Mouse (Mus musculus) layer of hippocampus, adult 9-10 months (tissue): ENCODE measurements at regions not wholly inside any gene's neighbourhood (a gene's known extent, or its start where the extent isn't known, plus 50 kb on each side); places are given as distances from the start of the nearest gene placed in this dataset.
"Not testable (repeated sequence)": the region's sequence is repeated elsewhere in the genome, so short reads cannot be mapped to it uniquely, and the experiment has no call there.

Experiments
- DNase-seq: peaks from one replicate; pipeline ENCODE4 v3.0.0; 2022; ENCODE audit warnings: low spot score

DNA sequence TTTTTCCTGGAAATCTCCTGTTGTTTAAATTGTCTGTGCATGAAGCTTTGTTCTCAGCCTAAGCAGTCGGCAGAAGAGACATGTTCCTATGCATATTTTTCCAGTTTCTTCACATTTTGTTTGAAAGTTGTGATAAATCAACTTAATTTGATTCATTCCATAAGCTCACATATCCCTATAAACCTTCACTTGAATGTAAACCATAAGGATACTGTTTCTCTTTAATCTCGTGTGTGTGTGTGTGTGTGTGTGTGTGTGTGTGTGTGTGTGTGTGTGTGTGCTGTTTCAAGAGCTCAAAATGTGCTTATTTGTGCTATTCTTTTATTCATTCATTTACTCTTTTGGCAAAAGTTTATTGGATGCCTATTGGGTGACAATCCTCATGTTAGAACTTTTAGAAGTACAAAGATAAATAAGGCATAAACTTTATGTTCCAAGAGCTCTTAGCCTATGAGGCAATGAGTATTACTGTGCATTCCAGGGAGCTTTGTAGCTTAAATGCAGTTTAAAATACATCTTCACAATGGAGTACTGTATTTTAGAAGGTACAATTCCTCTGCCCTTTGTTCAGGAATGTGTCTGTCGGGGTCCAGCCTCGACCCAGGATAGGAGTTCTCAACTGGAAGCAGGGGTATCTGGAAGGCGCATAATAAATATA lies 229.4 kb upstream of the Dcbld2 start:
- DNase-seq = no peak

GRCm38 (mm10) chr16:58179981-58180380 lies 228.3 kb upstream of the Dcbld2 start:
- not testable (repeated sequence) for DNase-seq

DNA sequence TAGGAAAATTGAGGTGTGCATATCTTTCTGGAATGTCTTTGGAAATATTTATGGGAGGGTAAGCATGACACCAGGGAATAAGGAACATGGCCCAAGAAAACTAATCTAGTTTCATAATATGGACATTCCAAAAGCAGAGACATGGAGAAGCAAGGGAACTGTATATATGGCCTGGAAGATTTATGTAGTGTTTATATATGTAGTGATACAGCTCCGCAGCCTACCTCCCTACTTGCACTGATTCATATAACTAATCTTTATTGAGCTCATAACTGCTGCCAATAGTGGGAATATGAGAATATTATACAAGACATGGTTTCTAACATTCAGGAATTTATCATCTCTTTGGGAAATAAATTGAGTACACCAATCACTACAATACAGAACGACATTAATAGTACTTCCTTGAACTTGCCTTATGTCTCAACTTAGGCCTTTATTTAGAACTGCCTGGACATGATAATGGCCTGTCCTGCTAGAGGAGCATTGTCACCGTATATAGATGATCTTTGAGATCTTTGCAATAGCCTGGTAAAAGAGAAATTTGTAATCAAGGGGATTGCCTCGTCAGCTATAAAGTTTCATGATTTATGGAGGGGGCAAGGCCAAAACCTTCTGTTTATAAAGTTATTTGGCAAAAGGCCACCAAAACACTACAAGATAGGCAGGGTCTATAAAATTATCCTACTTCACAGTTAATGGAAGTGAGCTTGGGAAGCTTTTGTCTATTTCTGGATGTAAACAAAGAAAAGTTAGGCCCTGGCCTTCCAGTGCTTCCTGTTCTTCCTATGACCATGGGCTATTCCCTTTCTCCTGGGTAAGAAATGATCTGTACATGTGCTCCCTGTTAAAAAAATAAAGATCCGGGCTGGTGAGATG lies 213.4 kb upstream of the Dcbld2 start:
- DNase-seq = no peak

DNA sequence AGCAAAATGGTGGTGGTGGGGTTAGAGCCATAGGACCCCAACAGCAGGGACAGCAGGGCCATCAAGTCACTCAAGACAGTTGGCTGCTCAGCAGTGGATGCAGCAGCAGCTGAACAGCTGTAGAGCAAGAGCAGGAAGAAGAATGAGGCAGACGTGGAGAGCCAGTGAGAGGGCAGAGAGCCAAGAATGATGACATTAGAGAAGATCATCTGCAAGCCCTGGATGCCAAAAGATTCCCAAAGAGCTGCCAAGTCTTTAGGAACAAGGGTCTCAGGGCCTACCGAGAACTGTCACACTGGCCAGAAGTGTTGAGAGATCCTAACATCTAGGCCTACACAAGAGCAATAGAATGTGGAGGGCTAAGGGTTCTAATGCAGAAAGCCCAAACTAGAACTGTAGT lies 196.4 kb upstream of the Dcbld2 start:
- DNase-seq = no peak

DNA sequence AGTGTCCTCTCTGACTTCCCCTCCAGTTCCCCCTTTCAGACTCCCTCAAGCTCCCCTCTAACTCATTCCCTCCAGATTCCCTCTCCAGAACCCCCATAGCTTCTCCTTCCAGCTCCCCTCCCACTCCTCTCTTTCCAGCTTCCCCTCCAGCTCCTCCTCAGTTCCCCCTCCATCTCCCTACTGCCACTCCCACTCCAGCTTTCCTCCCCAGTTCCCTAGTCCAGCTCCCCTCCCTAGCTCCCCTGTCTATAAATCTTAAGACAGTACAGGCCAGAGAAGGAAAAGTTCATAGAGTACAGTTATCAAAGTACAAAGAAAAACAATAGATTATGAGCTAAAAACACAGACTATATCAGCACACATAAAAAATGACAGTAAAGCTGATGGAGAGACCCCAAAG lies 173.6 kb upstream of the Dcbld2 start:
- no peak for DNase-seq

GRCm38 (mm10) chr16:58236857-58237256 lies 171.4 kb upstream of the Dcbld2 start:
- DNase-seq = no peak

- DNase-seq = no peak
These were observed 132.0 kb upstream of the Dcbld2 start for GRCm38 (mm10) chr16:58276281-58276680.

DNA sequence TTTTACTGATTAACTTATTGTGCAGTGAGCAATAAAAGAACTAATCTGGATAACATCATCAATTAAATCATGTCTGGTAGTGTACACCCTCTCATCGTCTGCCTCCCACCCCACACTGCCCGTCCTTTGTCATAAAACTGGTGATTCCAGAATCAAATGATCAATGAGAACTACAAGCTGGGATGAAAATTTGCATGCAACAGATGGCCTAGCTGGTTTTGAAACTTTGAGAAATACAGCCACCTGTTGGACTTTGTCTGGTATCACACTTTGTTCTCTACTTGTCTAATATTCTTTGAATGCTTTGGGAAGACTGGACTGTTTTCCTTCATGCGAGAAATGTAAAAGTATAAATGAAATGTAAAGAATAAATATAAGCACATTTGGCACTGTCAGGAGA lies 126.8 kb upstream of the Dcbld2 start:
- DNase-seq = peak; percentile 24

GRCm38 (mm10) chr16:58294457-58294856 lies 113.8 kb upstream of the Dcbld2 start:
- DNase-seq = no peak

DNA sequence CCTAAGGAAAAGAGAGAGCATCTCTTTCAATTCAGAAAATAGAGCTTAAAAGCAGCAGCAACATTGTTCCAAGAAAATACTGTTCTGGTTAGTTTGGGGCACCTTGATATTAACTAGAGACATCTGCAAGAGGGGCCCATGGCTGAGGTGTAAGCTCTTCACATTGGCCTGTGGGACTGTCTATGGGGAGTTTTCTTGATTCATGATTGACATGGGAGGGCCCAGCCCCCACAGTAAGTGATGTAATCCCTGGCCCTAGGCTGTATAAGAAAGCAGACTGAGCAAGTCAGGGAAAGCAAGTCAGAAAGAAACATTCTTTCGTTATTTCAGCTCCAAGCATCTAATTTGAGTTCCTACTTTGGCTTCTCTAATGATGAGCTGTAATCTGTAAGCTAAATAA lies 113.1 kb upstream of the Dcbld2 start:
- no peak for DNase-seq

DNA sequence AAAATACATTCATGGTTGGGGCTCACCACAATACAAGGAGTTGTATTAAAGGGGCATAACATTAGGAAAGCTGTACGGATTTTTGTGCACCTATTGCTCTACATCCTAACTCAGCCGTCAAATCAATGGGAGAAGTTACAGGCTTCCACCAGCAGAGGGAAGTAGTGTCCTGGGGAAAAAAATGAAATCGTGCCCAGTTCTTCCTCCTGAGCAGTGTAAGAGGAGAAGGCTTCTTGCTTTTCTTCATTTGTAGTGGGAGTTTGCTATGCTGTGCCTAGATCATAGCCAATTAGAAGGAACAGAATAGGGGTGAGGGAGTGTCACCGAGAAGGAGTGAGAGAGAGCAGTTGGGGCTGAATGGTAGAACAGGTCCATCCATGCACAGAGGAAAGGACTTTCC lies 108.7 kb upstream of the Dcbld2 start:
- peak; percentile 40 for DNase-seq

GRCm38 (mm10) chr16:58300098-58300497 lies 108.1 kb upstream of the Dcbld2 start:
- DNase-seq = no peak

DNA sequence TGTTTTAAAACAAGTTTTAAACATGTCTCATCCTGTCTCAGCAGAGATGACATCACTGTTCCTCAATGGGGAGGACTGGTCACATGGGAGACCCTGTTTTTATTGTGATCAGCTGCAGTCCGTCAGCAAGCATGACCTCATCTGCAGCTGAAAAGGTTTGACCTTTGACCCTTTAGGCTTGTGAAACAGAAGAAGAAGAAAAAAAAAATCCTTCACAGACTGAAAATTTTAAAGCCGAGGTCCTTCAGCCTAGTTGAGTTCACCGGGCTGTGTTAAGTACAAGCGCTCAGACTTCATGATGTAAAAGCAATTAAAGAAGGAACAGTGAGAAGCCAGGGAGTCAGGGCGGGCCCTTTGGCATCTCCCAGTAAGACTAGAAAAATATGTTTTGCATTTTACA lies 104.7 kb upstream of the Dcbld2 start:
- no peak for DNase-seq

- DNase-seq = no peak
These were observed 91.3 kb upstream of the Dcbld2 start for GRCm38 (mm10) chr16:58316889-58317455.

DNA sequence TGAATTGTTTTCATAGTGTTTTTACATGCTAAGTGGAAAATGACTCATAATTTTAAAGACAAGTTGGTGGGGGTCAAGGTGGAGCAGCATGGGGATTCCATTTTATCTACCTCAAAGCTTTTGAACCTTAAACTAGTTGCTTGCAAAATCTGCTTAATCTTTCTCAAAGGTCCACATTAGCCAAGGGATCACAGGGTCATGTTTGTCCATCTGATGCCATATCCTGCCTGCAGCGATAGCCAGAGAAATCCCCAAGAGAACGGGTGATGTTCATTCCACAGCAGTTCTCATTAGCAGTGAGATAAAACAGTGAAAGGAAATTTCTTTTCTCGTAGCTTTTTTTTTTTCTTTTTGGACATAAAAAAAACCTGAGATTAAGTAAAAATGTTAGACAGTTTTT lies 77.2 kb upstream of the Dcbld2 start:
- DNase-seq = no peak

- no peak for DNase-seq
These were observed 64.3 kb upstream of the Dcbld2 start for GRCm38 (mm10) chr16:58343921-58344320.

DNA sequence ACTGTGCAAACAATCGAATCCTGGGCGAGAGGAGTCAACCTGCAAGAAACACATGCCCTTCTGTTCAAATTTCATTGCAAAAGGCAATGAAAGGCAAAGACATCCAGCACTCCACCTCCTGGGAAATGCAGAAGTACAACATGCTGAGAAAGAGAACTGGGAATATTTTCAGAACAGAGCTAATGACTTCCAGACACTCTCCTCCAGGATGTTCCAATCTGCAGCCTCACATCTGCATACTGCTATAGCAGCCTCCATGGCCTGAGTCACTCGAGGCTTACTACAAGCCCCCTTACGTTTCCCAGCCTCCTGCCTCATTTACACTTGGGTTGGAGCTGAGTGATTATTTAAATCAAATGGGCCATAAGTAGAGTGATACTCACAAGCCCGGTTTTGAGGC lies 58.9 kb upstream of the Dcbld2 start:
- DNase-seq = no peak

GRCm38 (mm10) chr16:58349802-58350201 lies 58.4 kb upstream of the Dcbld2 start:
- DNase-seq = no peak

- no peak for DNase-seq
These were observed 56.1 kb upstream of the Dcbld2 start for GRCm38 (mm10) chr16:58352156-58352555.

DNA sequence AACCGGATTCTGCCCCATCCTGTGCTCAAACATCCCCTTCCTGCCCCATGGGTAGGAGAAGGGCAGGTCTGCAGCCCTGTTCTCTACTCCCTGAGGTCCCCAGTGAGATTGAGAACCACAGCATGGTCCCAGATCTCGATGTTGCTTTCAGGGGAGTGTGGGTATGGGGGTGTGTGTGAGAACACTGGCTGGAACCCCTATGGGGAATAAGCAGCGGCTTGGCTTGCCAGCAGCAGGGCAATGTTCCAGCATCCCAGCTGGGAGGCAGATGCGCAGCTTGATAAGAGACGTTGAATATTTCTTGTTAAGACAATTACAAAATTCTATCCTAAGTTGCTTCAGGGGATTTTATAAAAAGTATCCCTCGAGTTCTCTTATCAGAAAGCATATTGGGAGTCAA lies 53.7 kb upstream of the Dcbld2 start:
- no peak for DNase-seq
